Mouse (Mus musculus) lung, adult 2 months (tissue): ENCODE results near the gene Treh.

ENCODE experiments used
- CTCF ChIP-seq: fragments of 200-500 bp; IDR thresholded peaks from 2 replicates; pipeline ENCODE4 v1.5.1; 2011; ENCODE audit warnings: mild to moderate bottlenecking, low read length, control low read depth; ENCODE audit not compliant: insufficient read depth
- POLR2A ChIP-seq: fragments of 200-500 bp; IDR thresholded peaks from 2 replicates; pipeline ENCODE4 v1.6.1; 2011; ENCODE audit warnings: low read depth, mild to moderate bottlenecking, control low read depth, low read length, borderline replicate concordance; ENCODE audit errors: extremely low read depth

- TF ChIP-seq CTCF (no peak), POLR2A (no peak)
Observed at GRCm38 (mm10) chr9:44697866-44698265, 24.8 kb downstream of the Treh start.
